Mouse (Mus musculus): ENCODE measurements around the gene Gm42688.

Gm42688 gene

DNA sequence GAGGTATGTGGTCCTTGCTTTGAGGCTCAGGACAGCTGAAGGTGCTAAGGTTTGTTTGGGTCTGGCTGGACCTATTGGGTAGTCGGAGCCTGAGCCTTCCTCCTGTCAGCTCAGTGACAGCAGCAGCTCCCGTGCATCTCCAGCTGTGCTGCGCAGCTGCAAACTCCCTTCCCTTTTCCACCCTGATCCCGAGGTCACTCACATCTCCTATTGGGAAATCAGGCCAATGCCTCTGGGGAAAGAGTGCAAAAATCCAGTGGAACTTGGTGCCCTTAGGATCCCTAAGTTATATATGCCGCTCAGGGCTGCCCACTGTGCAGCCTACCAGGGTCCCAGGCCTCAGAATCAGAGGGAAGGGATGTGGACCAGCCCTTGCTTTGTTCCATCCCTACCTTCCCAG is 17.9 kb upstream of the Gm42688 start:
- in situ Hi-C loops (cut with MboI, MseI) = loop anchor here in 1 of 2 experiments (5.0 kb wide), 1 partner anchor 81 kb away; no protein-coding TSS in a partner anchor

DNA sequence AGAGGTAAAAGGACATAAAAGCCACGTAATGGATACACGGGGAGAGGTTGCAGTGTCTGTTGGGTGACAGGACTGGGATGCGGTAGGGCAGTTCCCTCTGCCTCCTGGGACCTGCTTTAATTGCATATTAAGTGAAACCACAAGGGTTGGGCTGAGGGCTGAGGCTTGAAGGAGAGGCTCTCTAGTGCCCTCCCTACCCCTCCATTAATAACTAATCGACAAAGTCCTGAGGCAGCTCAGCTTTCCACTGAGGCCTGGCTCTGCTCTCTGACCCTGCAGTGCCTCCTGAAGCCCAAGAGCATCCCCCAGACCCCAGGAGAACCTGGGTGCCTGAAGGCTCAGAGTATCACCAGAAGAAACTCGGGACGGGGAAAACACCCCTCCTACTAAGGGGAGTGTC is 16.9 kb upstream of the Gm42688 start:
- in situ Hi-C loops (cut with MboI, MseI) = loop anchor here in 1 of 2 experiments (5.0 kb wide), 1 partner anchor 82 kb away; no protein-coding TSS in a partner anchor

DNA sequence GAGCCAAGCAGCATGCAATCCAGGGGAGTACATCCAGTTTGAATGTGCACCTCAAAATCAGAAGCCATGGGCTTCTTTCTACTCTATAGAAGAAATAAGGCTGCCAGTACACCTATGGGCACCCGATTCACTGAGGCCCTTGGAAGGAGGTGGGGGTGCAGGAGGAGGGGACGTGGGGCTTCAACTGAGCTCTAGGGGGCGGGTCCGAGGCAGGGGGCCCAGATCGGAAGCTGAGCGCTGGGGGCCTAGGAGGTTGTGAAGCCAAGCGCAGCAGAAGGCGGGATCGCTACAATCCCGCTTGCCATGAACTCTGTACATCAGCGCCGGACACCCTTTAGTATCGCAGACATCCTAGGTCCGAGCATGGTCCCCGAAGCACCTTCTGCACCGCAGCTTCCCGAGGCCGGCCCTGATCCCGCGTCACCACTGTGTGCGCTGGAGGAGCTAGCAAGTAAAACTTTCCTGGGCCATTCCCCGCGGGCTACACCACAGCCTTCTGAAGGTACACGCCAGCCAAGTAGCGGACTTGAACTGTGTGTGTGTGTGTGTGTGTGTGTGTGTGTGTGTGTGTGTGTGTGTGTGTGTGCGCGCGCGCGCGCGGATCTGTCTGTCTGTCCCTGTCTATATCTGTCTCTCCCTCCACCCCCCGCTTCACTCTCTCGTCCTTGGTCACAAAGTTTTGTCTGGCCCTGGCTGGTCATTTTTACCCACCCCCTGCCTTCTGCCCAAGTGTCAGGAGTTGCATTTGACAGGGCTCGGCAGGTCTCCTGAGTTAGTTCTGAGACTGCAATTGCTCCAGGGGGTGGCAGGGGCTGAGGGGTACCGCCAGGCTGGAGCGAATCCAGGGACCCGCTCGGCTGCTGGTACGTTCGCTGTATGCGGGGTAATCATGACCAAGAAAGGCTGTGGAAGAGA is 15.0 kb upstream of the Gm42688 start, which contains the start of gene Lbx2:
TSS of gene Lbx2 (plus strand) at position 247 of the 915 bp plus-strand sequence.
- in situ Hi-C loops (cut with MboI, MseI) = no loop called here

DNA sequence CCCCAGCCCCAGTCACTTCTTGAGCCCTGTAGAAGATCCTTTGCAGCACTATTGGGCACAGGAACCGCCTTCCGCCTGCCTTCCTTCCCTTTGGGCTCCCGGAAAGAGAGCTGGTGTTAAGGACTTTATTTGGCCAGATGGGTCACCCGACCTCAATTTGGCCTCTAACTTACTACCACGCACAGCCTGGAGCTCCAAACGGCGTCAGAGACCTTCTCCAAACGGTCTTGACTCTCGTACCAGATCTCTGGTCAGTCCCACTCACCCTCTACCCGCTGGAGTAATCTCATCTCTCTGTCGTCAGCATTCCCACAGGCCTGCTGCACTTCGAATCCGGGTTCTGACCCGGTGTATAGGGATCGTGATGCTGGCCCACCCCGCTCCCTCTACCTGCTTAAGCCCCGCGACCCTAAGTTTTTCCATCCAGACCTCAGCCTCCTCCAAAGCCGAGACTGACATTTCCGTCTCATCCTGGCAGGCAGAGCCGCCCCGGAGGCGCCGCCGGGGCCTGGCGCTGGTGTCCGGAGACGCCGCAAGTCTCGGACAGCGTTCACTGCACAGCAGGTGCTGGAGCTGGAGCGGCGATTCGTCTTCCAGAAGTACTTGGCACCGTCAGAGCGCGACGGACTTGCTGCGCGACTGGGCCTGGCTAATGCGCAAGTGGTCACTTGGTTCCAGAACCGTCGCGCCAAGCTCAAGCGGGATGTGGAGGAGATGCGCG is 14.1 kb upstream of the Gm42688 start:
- in situ Hi-C loops (cut with MboI, MseI) = no loop called here

DNA sequence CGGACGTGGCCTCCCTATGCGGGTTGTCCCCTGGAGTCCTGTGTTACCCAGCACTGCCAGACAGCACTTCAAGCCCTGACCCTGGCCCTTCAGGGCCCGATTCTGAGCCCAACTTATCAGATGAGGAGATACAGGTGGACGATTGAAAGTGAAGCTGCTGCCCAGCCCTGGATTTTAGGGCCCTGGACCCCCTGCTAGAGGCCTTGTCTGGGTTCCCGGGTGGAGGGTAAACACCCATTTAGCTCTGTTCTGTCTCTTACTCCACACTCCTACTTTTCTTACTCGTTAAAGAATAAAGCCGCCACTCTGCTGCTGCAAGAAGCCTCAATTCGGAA is 13.5 kb upstream of the Gm42688 start:
- in situ Hi-C loops (cut with MboI, MseI) = no loop called here

DNA sequence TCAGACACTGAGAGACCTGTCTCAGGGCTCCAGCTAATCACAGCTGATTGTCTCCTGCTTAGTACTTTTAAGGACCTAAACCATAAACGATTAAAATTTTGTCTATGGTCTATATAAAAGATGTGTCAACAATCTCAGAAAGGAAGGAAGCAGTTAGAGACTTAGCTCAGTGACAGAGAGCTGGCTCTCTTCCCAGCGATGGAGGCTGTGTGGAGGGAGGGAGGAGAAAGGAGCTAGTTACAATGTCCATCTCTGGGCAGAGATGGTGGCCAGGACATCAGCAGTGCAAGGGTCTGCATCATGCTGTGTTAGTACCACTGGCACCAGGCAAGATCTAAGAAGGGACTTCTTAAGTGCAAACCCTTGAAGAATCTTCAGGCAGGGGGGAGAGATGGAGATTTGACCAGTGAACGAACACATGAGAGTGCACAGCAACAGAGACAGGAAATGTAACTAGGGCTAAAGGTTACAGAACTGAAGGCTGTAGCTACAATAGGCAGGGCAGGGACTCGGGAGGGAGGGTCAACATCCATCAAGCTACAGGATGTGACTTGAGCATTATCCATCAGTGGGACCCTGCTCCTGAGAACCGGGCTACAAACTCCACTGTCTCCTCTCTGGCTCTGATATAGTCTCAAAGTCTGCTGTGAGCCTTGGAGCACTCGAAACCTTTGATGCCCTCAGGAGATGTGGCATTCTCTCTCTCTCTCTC is 8.8 kb upstream of the Gm42688 start:
- in situ Hi-C loops (cut with MboI, MseI) = no loop called here

DNA sequence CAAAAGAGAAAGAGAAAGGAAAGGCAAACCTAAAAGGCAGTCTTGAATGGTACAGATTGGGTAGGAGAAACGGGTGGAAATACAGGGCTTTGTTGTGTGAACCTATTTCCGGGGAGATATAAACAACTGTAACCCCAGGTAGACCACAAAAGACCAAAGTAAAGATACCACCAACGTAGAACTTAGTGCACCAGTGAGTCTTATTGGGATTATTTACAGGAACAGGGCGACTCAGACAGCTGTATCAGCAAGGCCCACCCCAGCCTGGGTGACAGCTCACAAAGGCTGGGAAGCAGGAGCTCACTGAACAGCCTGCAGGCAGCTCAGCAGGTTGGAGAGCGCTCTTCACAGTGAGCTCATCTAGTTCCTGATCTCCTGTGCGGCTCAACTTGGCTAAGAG is 5.4 kb upstream of the Gm42688 start:
- in situ Hi-C loops (cut with MboI, MseI) = no loop called here

DNA sequence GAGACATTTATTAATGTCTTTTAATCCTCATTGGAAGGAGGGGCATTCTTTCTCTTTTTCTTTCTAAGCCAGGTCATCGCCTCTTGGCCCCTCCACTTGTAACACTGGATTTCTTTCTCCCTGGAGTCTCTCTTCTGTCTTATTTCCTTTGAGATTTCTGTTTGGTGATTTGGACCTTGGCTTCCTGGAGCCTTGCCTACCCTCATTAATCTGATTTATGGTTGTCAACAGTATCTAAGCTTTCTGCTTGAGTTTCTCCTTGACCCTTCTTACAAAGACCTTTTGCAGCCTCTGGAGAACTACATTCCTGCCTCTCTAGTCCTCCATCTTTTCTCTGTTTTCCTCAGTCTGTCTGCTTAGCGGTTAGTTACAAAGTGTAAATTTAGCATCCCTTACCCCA is 3.0 kb upstream of the Gm42688 start:
- in situ Hi-C loops (cut with MboI, MseI) = no loop called here

DNA sequence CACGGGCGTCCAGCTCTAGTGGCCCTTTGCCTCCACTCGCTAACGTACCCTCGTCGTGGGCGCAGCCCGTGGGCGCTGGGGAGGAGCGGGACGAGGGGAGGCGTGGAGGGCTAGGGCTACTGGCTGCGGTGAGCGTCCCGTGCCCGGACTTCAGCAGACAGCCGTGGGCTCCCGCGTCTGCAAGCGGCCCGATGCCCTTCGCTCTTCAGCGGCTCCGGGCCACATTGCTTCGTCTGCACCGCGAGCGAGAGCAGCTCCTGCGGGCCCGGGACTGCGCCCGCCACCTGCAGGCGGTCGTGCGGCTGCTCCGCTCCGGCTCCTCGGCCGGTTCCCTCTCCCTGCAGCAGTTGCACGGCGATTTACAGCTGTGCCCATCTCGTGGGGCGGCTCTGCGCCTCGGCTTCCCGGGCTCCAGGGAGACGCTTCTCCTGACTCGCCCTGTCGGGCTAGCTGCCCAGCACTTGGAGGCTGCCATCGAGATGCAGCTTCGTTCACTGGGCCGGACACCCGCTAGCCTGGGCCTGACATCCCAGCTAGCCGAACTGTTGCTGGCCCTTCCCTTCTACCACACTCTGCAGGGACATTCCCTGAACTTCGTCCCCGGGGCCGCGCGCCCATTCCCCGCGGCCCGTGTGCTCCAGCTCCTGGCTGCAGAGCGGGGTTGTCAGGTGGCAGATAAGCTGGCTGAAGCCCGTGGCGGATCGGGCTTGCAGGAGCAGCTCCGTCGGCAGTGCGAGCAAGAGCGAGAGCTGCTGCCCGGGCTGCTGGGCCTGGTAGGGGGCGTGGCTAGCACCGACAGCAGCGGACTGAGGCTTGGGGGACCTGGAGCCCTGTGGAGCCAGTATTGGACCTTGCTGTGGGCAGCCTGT is 505 bp downstream of the Gm42688 start:
- in situ Hi-C loops (cut with MboI, MseI) = loop anchor here (5.0 kb wide), 3 partner anchors 105 to 175 kb away; no protein-coding TSS in a partner anchor

DNA sequence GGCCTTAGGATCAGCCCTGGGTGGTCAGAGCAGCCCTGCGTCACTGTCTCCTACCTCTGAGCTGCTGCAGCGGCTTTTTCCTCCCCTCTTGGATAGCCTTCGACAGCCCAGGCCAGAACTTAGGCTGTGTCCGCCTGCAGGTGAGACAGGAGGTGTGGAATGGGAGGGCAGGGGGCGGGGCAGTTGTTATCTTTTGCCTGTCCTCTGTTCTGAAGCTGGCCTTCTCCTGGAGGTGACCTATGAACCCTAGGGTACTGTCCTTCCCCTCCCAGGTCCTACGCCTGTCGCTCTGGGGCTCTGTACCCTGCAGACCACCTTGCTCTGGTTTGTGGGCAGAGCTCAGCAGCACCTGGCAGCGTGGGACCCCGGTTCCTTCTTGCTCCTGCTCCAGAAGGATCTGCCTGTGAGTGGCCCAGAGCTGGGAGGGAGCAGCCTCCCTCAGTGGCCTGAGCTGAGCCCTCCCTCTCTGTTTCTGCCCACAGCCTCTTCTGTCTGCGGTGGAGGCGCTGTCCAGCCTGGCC is 1.8 kb downstream of the Gm42688 start:
- in situ Hi-C loops (cut with MboI, MseI) = loop anchor here (5.0 kb wide), 3 partner anchors 106 to 174 kb away; no protein-coding TSS in a partner anchor

DNA sequence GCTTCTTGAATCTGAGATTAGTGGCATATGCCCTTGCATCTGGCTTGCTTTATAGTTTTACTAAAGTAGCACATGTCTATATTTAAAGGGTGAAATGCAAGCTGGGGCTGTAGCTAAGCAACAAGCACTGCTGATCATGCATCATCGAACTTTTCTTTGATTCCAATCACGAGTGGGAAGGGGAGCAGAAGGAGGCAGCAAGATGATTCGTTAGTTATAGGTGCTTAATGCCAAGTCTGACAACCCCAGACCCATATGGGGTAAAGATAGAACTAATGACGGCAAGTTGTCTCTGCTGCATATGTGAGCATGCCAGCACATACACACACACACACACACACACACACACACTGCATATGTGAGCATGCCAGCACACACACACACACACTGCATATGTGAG is 2.7 kb downstream of the Gm42688 start:
- in situ Hi-C loops (cut with MboI, MseI) = loop anchor here (5.0 kb wide), 3 partner anchors 107 to 173 kb away; no protein-coding TSS in a partner anchor

DNA sequence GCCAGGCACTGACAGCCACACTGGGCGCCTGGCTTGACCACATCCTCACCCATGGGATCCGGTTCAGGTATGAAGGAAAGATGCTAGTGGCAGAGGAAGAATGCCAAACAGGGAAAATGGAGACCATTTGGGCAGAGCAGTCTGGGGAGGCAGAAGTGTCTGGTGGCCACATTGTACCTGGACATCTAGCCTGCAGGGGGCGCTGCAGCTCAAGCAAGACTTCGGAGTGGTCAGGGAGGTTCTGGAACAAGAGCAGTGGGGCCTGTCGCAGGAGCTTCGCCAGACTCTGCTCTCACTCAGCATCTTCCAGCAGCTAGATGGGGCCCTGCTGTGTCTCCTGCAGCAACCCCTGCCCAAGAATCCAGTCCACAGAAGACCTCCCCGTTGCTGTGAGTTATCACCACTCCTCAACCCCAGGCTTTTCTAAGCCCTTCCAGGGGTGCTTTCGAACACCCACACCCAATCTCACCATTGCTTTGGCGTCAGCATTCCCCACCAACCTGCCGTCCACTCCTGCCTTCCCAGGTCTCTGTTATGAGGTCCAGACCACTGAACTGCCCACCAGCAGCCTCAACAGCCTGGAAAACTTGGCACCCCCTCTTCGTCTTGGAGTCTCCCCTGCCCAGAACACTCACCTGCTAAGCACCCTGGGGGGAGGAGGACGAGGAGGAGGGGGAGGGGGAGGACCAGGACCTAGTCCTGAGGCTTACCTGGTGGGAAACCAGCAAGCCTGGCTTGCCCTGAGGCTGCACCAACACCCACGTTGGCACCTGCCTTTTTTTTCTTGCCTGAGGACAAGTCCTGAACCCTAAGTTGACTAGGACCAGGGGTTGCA is 6.4 kb downstream of the Gm42688 start:
- in situ Hi-C loops (cut with MboI, MseI) = no loop called here

DNA sequence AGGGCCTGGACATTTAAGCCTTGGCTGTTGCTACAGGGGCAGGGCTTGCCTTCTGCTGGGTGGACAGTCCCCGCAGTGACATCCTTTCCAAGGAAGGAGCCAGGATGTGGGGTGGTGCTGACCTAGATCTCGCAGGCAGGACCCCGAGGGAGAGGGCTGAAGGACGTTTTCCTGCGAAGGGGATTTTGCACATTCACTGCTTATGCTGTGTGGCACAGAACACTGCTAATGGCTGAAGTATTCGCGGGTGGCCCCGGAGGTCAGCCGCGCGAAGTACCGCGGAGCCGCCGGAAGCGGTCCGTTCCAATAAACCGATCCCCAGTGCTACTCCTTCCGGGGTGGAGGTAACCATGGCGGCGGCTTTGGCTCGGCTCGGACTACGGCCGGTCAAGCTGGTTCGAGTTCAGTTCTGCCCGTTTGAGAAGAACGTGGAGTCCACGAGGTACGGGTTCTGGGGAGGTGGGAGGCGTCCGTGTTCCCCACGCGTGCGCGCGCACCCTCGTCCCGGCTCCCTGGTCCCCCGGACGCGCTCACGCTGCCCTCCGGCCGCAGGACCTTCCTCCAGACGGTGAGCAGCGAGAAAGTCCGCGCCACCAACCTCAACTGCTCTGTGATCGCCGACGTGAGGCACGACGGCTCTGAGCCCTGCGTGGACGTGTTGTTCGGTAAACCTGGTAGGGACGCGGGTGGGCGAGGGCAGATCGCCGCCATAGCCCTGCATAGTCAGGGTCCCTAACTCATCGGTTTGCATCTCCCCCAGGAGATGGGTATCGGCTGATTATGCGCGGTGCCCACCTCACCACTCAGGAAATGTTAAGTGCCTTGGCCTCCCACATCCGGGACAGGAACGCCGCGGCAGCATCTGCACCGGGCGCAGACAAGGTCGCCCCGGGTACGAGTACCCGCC is 7.6 kb downstream of the Gm42688 start, which contains the start of gene Mrpl53:
TSS of gene Mrpl53 (plus strand) at position 279 of the 907 bp plus-strand sequence.
- in situ Hi-C loops (cut with MboI, MseI) = no loop called here

DNA sequence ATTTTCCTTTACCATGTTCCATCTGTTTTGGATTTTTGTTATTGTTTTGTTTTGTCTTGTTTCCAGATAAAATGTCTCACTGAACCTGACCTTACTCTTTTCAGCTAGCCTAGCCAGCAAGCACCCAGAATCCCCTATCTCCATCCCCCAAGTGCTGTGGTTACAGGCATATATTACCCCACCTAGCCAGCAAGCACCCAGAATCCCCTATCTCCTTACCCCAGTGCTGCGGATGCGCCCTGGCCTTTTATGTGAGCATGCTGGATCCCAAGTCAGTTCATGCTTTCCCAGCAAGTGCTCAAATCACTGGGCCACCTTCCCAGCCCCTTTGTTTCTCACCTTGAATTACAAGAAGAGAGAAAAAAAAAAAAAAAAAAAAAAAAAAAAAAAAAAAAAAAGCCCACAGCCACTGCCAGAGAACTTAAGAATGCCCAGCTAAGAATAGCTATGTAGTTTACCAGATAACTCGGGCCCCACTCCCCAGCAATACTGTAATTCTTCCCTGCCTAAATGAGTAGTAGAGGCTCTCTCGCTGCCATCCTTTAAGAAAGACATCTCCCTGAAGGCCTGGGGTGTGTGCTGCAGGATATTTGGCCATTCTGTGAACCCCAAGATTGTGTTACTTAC is 10.2 kb downstream of the Gm42688 start:
- in situ Hi-C loops (cut with MboI, MseI) = loop anchor here in 1 of 2 experiments (10.0 kb wide), 1 partner anchor 883 kb away; no protein-coding TSS in a partner anchor

DNA sequence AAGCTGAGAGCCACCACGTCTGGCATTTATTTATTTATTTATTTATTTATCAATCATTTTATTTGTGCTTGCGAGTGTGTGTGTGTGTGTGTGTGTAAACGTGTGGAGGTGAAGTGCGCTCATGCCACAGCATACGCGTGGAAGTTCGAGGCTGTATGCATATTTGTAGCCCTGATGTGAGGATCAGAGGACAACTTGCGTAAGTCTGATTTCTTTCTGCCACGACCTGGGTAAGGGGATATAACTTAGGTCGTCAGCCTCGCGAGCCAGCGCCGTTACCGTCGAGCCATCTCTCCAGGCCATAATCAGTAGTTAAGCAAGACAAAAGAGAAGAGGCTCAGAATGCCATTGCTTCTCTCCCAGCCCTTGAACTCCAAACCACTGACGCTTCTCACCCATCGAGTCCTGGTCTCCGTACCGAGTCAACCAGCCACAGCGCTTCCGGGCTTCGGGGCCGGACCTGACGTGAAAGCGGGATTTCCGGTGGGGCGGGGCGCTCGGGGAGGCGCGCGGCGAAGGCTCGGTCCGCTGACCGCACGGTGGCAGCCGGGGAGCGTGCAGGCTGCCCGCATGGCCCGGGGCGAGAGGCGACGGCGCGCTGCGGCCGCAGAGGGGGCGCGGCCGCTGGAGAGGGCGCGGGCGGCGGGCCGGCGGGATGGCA is 13.7 kb downstream of the Gm42688 start, which contains the start of gene Mogs:
TSS of gene Mogs (plus strand) at position 486 of the 661 bp plus-strand sequence.
- in situ Hi-C loops (cut with MboI, MseI) = loop anchor here in 1 of 2 experiments (5.0 to 10.0 kb wide), 2 partner anchors 43 to 880 kb away; partner anchors contain the start of gene Tlx2

DNA sequence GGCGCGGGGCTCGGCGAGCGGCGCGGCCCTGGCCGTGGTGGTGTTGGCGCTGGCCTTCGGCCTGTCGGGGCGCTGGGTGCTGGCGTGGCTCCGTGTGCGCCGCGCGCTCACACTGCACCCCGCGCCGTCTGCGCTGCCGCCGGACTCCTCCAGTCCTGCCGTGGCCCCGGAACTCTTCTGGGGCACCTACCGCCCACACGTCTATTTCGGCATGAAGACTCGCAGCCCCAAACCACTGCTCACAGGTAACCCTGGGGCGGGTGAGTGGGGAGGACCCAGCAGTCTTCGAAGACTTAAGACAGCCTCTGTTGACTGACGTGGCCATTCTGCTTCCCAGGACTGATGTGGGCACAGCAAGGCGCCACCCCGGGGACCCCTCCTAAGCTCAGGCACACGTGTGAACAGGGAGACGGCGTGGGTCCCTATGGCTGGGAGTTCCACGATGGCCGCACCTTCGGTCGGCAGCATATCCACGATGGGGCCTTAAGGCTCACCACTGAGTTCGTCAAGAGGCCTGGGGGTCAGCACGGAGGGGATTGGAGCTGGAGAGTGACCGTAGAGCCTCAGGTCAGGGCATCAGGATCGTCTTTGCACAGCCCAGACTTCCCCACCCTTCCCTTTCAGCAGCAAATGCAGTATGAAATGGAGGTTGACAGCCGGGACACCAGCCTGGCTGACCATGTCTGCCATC is 14.4 kb downstream of the Gm42688 start:
- in situ Hi-C loops (cut with MboI, MseI) = loop anchor here in 1 of 2 experiments (5.0 to 10.0 kb wide), 2 partner anchors 44 to 879 kb away; partner anchors contain the start of gene Tlx2
